In genomic region chr4:54972827-54973560, GRCm38 (mm10) we compare ENCODE assay signal across 12 mouse cellular contexts. TPM values are rescaled to one million over a fixed set of nuclear protein-coding genes. Genes with fewer than 3 reads are reported as not detected.
DNase-seq lines count a peak whose midpoint lies in the region.
"Had no signal": no experiment of that assay in that cellular context is flagged by ENCODE, and none has a peak within 500 bp of the region (broad histone marks: within the 10 kb centered on the region; RNA-seq: fewer than 3 reads in every experiment).

No protein-coding gene starts in this region.

- WGBS in large intestine, adult 2 months, result 29% methylated on average over 8 of the region's 8 CpGs

- DNase-seq in adrenal gland, adult (ENCODE audit: inconsistent age in 2 of 2, low spot score in 1 of 2), result peak; percentile 50 to 86
- DNase-seq in adrenal gland, adult 8-10 months, result no peak
- DNase-seq in kidney, adult 11 months, result peak; percentile 43
- no peak for DNase-seq in kidney, postnatal 4 days
- peak; percentile 60 for DNase-seq in adipocyte (ENCODE audit: low spot score)
- peak; percentile 80 for DNase-seq in large intestine, adult 2 months (ENCODE audit: low read depth, low spot score)
- no peak for DNase-seq in gastrocnemius, adult 8-10 months (ENCODE audit: low spot score in 2 of 2)
- DNase-seq in cerebellum, adult 8-10 months, result no peak
- DNase-seq: cerebellum, adult 18-20 months; liver, postnatal 0 days; right cerebral cortex, postnatal 14 days had no signal

RNA-seq across cellular contexts. Expression of gene Zfp462, which starts 28.1 kb away (rescaled TPM):
- 10 to 100 TPM; 43.7 to 73.9 (median 58.2) TPM for total RNA-seq in adrenal gland, adult 8-10 months (2022)
- polyA plus RNA-seq in large intestine, adult 2 months (2012; rRNA removed), result 3.5 and 5.3 TPM in 2 replicates
- total RNA-seq in gastrocnemius, adult 8-10 months (2022), result 10 to 100 TPM; 11.1 to 33.7 (median 15.5) TPM
- total RNA-seq: neutrophil, adult 5-6 weeks had no signal

Comparison
In these comparisons a context has a peak if more than half of its experiments do, and no peak if none do; other contexts are left out.
1. DNase-seq: peak in adrenal gland, adult (2 of 2), kidney, adult 11 months (single experiment), adipocyte (single experiment) and large intestine, adult 2 months (single experiment); none in adrenal gland, adult 8-10 months (single experiment), kidney, postnatal 4 days (0 of 2), gastrocnemius, adult 8-10 months (0 of 2) and cerebellum, adult 8-10 months (single experiment).